Mouse (Mus musculus): Measurements from ENCODE around the gene Shank1. TPM values are rescaled to one million over a fixed set of nuclear protein-coding genes. Genes with fewer than 3 reads are reported as not detected.

Shank1 gene
- total and polyA plus RNA-seq, 3 experiments, result 0.12 to 3.9 TPM; not detected in 1

DNA sequence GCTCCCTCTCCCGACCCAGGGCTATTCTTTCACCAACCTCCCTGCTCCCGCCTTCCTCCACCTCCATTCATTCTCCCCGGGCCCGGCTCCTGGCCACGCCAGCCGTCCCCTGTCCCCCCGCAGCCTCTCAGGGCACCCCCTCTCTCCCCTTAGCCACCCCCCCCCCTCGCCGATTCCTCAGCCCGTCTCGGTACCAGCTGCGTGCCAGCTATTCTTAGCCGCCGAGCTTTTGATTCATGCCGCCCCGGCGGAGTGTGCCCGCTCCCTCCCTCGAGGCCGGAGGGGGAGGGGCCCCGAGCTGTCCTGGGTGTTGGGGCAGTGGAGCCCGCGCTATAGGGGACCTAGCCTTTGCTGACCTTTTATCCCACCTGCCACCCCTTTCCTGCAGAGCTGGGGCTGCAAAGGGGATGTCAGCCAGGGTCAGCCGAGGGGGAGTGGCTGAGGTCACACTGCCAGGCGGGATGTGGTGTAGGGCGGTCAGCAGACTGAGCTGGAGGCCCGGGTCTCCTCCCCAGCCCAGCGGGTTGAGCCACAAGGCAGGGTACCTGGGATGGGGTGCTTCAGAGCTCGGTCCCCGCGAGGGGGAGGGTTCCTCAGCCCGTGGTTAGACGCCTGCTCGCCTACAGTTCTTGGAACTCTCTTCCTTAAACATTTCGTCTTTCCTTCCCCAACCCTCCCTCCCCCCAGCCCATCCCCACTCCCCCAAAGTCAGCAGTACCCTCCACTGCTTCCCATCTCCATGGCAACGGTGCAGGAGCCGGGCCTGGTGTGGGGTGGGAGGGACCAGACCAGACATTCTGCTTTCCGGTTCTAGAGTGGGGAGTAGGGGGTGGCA, 1.0 kb downstream of the Shank1 start:
- H3K4me3 ChIP-seq (ENCODE audit: control insufficient read depth in 1 of 2, insufficient read depth in 1 of 2, low read depth in 2 of 2, low read length in 2 of 2), result no peak overlapping the region
- H3K9ac ChIP-seq (ENCODE audit: control insufficient read depth, low read depth, low read length, poor library complexity, severe bottlenecking), result no peak overlapping the region
- no peaks in the 10 kb centered on the region for H3K79me2 ChIP-seq (ENCODE audit: control insufficient read depth, insufficient read depth, low read length, poor library complexity)
- no peak overlapping the region for H3K27ac ChIP-seq (ENCODE audit: control insufficient read depth, low read depth, low read length)
- H3K36me3 ChIP-seq (ENCODE audit: control insufficient read depth in 1 of 2, insufficient read depth in 2 of 2, low read length in 2 of 2), result peaks cover 0 to under 1% of the 10 kb centered on the region in 2 experiments; a peak in 1 of 4 replicates
- DNase-seq (ENCODE audit: low read depth, low spot score), result no peak
- H3K4me1 ChIP-seq (ENCODE audit: control insufficient read depth in 1 of 2, insufficient read depth in 2 of 2, low read length in 2 of 2), result peaks cover 0 to under 1% of the 10 kb centered on the region in 2 experiments; a peak in 2 of 4 replicates
- no peaks in the 10 kb centered on the region for H3K9me3 ChIP-seq (replicated peaks; ENCODE audit: insufficient read depth, low read length)
- no peak for TF ChIP-seq MAFK (IDR thresholded peaks at IDR 0.05; ENCODE audit: borderline replicate concordance, low read depth, low read length)
- TF ChIP-seq TCF12 (IDR thresholded peaks at IDR 0.05; ENCODE audit: low read depth, low read length), result no peak
- TF ChIP-seq CTCF (IDR thresholded peaks at IDR 0.05 in 2 of 3, conservative IDR thresholded peaks at IDR 0.05 in 1 of 3; ENCODE audit: control insufficient read depth in 1 of 3, insufficient read depth in 1 of 3, low read depth in 2 of 3, low read length in 3 of 3, poor library complexity in 1 of 3, severe bottlenecking in 1 of 3), result no peak
- no peak for TF ChIP-seq MXI1 (IDR thresholded peaks at IDR 0.05; ENCODE audit: low read depth, low read length)
- TF ChIP-seq ZMIZ1 (IDR thresholded peaks at IDR 0.05; ENCODE audit: low read depth, low read length), result no peak
- TF ChIP-seq MEF2A (IDR thresholded peaks at IDR 0.05; ENCODE audit: extremely low read depth, insufficient replicate concordance, low read depth, low read length, poor library complexity, severe bottlenecking), result no peak
- no peak for TF ChIP-seq E2F4 (IDR thresholded peaks at IDR 0.05; ENCODE audit: borderline replicate concordance, low read depth, low read length)
- TF ChIP-seq USF2 (IDR thresholded peaks at IDR 0.05; ENCODE audit: borderline replicate concordance in 1 of 2, insufficient read depth in 1 of 2, low read depth in 1 of 2, low read length in 2 of 2), result no peak
- no peak for TF ChIP-seq ZC3H11A (IDR thresholded peaks at IDR 0.05; ENCODE audit: low read depth, low read length)
- TF ChIP-seq CHD2 (IDR thresholded peaks at IDR 0.05; ENCODE audit: low read length), result no peak
- no peak for TF ChIP-seq MYB (IDR thresholded peaks at IDR 0.05; ENCODE audit: low read depth, low read length)
- TF ChIP-seq UBTF (IDR thresholded peaks at IDR 0.05; ENCODE audit: borderline replicate concordance, insufficient read depth, low read depth, low read length), result no peak
- no peak for TF ChIP-seq BHLHE40 (IDR thresholded peaks at IDR 0.05; ENCODE audit: borderline replicate concordance, low read depth, low read length)
- no peak for TF ChIP-seq TAL1 (IDR thresholded peaks at IDR 0.05; ENCODE audit: low read length)
- TF ChIP-seq ZKSCAN1 (IDR thresholded peaks at IDR 0.05; ENCODE audit: low read depth, low read length), result no peak
- no peak for TF ChIP-seq MYC (IDR thresholded peaks at IDR 0.05; ENCODE audit: low read depth, low read length)
- peaks cover 3 to 6% of the 10 kb centered on the region in 2 experiments; a peak in 3 of 4 replicates for H3K27me3 ChIP-seq (ENCODE audit: control insufficient read depth in 1 of 2, insufficient read depth in 2 of 2, low read length in 2 of 2)

DNA sequence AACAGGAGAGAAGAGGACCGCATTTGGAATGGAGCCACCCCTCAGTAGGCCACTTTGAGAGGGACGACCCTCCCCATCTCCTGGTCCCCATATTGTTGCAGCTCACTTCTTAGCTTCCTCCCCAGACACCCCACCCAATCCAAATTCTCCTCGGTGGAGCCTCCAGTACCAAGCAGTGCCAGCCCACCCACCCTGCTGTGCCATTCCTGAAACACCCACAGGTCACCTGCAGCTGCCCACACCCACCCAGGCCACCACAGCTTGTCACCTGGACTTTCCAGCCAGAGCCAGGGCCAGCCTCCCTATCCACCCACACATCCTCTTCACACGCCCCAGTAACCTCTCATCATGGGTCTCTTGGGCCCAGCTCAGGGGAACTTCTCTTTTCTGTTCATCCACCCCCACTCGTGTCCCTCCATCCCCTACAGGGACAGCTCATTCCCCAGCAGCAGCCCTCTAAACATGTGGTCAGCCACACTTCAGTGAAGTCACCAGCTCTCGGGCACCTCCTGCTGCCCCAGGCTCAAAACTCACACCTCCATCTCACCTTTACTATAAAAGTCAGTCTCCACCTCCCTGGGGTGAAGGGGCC, 1.8 kb downstream of the Shank1 start:
- TF ChIP-seq POLR2AphosphoS2 (IDR thresholded peaks at IDR 0.05; ENCODE audit: low read length) (no peak), ZKSCAN1 (IDR thresholded peaks at IDR 0.05; ENCODE audit: low read depth, low read length) (no peak), GABPA (IDR thresholded peaks at IDR 0.05; ENCODE audit: low read depth, low read length) (no peak), MAX (IDR thresholded peaks at IDR 0.05; ENCODE audit: low read length) (no peak), MAZ (IDR thresholded peaks at IDR 0.05; ENCODE audit: low read depth, low read length) (no peak), EP300 (IDR thresholded peaks at IDR 0.05; ENCODE audit: low read depth in 1 of 2, low read length in 2 of 2) (no peak), USF2 (IDR thresholded peaks at IDR 0.05; ENCODE audit: borderline replicate concordance in 1 of 2, insufficient read depth in 1 of 2, low read depth in 1 of 2, low read length in 2 of 2) (no peak), CHD1 (IDR thresholded peaks at IDR 0.05; ENCODE audit: low read depth, low read length) (no peak)
- Histone ChIP-seq H3K36me3 (ENCODE audit: control insufficient read depth in 1 of 2, insufficient read depth in 2 of 2, low read length in 2 of 2) (no peaks in the 10 kb centered on the region), H3K27me3 (ENCODE audit: control insufficient read depth in 1 of 2, insufficient read depth in 2 of 2, low read length in 2 of 2) (peaks cover 3 to 6% of the 10 kb centered on the region in 2 experiments; a peak in 3 of 4 replicates), H3K79me2 (ENCODE audit: control insufficient read depth, insufficient read depth, low read length, poor library complexity) (no peaks in the 10 kb centered on the region), H3K9me3 (replicated peaks; ENCODE audit: insufficient read depth, low read length) (no peaks in the 10 kb centered on the region), H3K4me3 (ENCODE audit: control insufficient read depth in 1 of 2, insufficient read depth in 1 of 2, low read depth in 2 of 2, low read length in 2 of 2) (no peak overlapping the region), H3K9ac (ENCODE audit: control insufficient read depth, low read depth, low read length, poor library complexity, severe bottlenecking) (no peak overlapping the region), H3K27ac (ENCODE audit: control insufficient read depth, low read depth, low read length) (no peak overlapping the region), H3K4me1 (ENCODE audit: control insufficient read depth in 1 of 2, insufficient read depth in 2 of 2, low read length in 2 of 2) (no peaks in the 10 kb centered on the region)
- DNase-seq (ENCODE audit: low read depth, low spot score), result no peak
